8 mouse cellular contexts compared by ENCODE assay signal in genomic region chr1:77512431-77513195, GRCm38 (mm10). TPM values are rescaled to one million over a fixed set of nuclear protein-coding genes. Genes with fewer than 3 reads are reported as not detected.
A peak's percentile ranks its signal among the peaks of the same experiment; 100 is the strongest.
DNase-seq lines count a peak whose midpoint lies in the region; ATAC-seq lines count a peak whose summit lies in the region.

No protein-coding gene starts in this region.

- peaks cover 14% of the 10 kb centered on the region for H3K27me3 ChIP-seq in heart, embryonic 13.5 days (replicated peaks)
- no peaks in the 10 kb centered on the region; the same call in 1 of the 2 replicates for H3K27me3 ChIP-seq in hindbrain, embryonic 11.5 days (ENCODE audit: control insufficient read depth, insufficient read depth, low read length)
- peaks cover 11% of the 10 kb centered on the region; the same call in 1 of the 2 replicates for H3K27me3 ChIP-seq in midbrain, embryonic 12.5 days

- H3K9me3 ChIP-seq in heart, embryonic 13.5 days = no peaks in the 10 kb centered on the region
- H3K9me3 ChIP-seq in hindbrain, embryonic 11.5 days (ENCODE audit: control insufficient read depth, low read length) = no peaks in the 10 kb centered on the region
- no peaks in the 10 kb centered on the region for H3K9me3 ChIP-seq in midbrain, embryonic 12.5 days

- peak overlapping the region; percentile 75 for H3K4me3 ChIP-seq in heart, embryonic 13.5 days
- H3K4me3 ChIP-seq in brown adipose tissue, adult 24 weeks (ENCODE audit: insufficient read depth, low read depth, low read length) = peak overlapping the region; percentile 63
- H3K4me3 ChIP-seq in hindbrain, embryonic 11.5 days (ENCODE audit: low read depth, low read length) = peak overlapping the region; percentile 76
- H3K4me3 ChIP-seq in midbrain, embryonic 12.5 days = peak overlapping the region; percentile 58

- peaks cover 11% of the 10 kb centered on the region for H3K36me3 ChIP-seq in heart, embryonic 13.5 days
- no peaks in the 10 kb centered on the region for H3K36me3 ChIP-seq in hindbrain, embryonic 11.5 days (ENCODE audit: control insufficient read depth, insufficient read depth, low read length)
- no peaks in the 10 kb centered on the region for H3K36me3 ChIP-seq in midbrain, embryonic 12.5 days

- ATAC-seq in heart, embryonic 13.5 days (ENCODE audit: extremely low read depth, insufficient number of reproducible peaks, low FRiP score, low TSS enrichment) = no peak
- ATAC-seq in hindbrain, embryonic 11.5 days (ENCODE audit: low FRiP score) = 0 out of 2 replicates have a peak, but pooled peaks have one; percentile 30
- peak; percentile 45; the same call in 1 of the 2 replicates for ATAC-seq in midbrain, embryonic 12.5 days (ENCODE audit: low FRiP score, low read depth)

- H3K9ac ChIP-seq in heart, embryonic 13.5 days = peak overlapping the region; percentile 84
- H3K9ac ChIP-seq in hindbrain, embryonic 11.5 days (ENCODE audit: low read depth, low read length) = peak overlapping the region; percentile 66
- peak overlapping the region; percentile 81 for H3K9ac ChIP-seq in midbrain, embryonic 12.5 days (replicated peaks)

- peaks cover 25% of the 10 kb centered on the region for H3K4me1 ChIP-seq in heart, embryonic 13.5 days
- no peaks in the 10 kb centered on the region for H3K4me1 ChIP-seq in brown adipose tissue, adult 24 weeks (ENCODE audit: control insufficient read depth, insufficient read depth, insufficient read length, low read length)
- H3K4me1 ChIP-seq in hindbrain, embryonic 11.5 days (replicated peaks; ENCODE audit: control insufficient read depth, insufficient read depth, low read length) = no peaks in the 10 kb centered on the region; the same call in 1 of the 2 replicates
- H3K4me1 ChIP-seq in midbrain, embryonic 12.5 days = peaks cover 48% of the 10 kb centered on the region

- WGBS in heart, embryonic 13.5 days = 5% methylated on average over 20 of the region's 20 CpGs
- 0% methylated on average over 20 of the region's 20 CpGs for WGBS in hindbrain, embryonic 11.5 days
- 1% methylated on average over 20 of the region's 20 CpGs for WGBS in midbrain, embryonic 12.5 days

- intact Hi-C loops in heart, postnatal 36 days (cut with DNase I) = loop anchor here (5.0 to 10.0 kb wide), 7 partner anchors 135 to 1698 kb away; no protein-coding TSS in a partner anchor

- peak overlapping the region; percentile 97 for H3K4me2 ChIP-seq in heart, embryonic 13.5 days
- H3K4me2 ChIP-seq in hindbrain, embryonic 11.5 days (replicated peaks; ENCODE audit: low read depth, low read length) = peak overlapping the region; percentile 63
- peak overlapping the region; percentile 91 for H3K4me2 ChIP-seq in midbrain, embryonic 12.5 days (replicated peaks)

- no peak for DNase-seq in heart, postnatal 36 days
- peak; percentile 67 for DNase-seq in hindbrain, embryonic 11.5 days (ENCODE audit: low spot score)
- no peak for DNase-seq in thymus, postnatal 0 days (ENCODE audit: low spot score)
- DNase-seq in cerebellum, adult 9-11 months = no peak
- no peak for DNase-seq in ovary, postnatal 36 days (ENCODE audit: low spot score)

- H3K27ac ChIP-seq in heart, embryonic 13.5 days (replicated peaks) = no peak overlapping the region
- no peak overlapping the region for H3K27ac ChIP-seq in brown adipose tissue, adult 24 weeks (replicated peaks; ENCODE audit: low read depth, low read length)
- H3K27ac ChIP-seq in hindbrain, embryonic 11.5 days (ENCODE audit: low read depth, low read length) = peak overlapping the region; percentile 85
- peak overlapping the region; percentile 89 for H3K27ac ChIP-seq in midbrain, embryonic 12.5 days (replicated peaks)

RNA-seq across cellular contexts. Expression of gene Epha4, which starts 2.3 kb away (rescaled TPM):
- polyA plus RNA-seq in heart, embryonic 13.5 days (2015; fragmentation: Nextera tagmentation; extraction: Ambion mirVana) = 6.0 and 6.1 TPM in 2 replicates
- total RNA-seq in heart, postnatal 36 days (2021) = 10 to 100 TPM; 21.9 to 26.5 TPM
- polyA plus RNA-seq in brown adipose tissue, adult 24 weeks (2012; ENCODE audit: insufficient read depth, insufficient read length, missing spikeins) = 0.33 and 0.59 TPM in 2 replicates
- 25.9 and 28.0 TPM in 2 replicates for polyA plus RNA-seq in hindbrain, embryonic 11.5 days (2014; fragmentation: Nextera tagmentation; extraction: Ambion mirVana)
- polyA plus RNA-seq in midbrain, embryonic 12.5 days (2016; fragmentation: Nextera tagmentation; extraction: Ambion mirVana) = 32.9 and 39.4 TPM in 2 replicates
- polyA plus RNA-seq in thymus, postnatal 0 days (2015; fragmentation: Nextera tagmentation; extraction: Ambion mirVana) = 1.1 TPM in 2 replicates

Comparison
In these comparisons a context has a peak if more than half of its experiments do, and no peak if none do; other contexts are left out.
1. H3K27ac ChIP-seq: peak in hindbrain, embryonic 11.5 days (single experiment) and midbrain, embryonic 12.5 days (single experiment); none in heart, embryonic 13.5 days (single experiment) and brown adipose tissue, adult 24 weeks (single experiment).
2. Peak in every context shown above with its lines, with median percentiles within 50 percentile points of each other: H3K4me2 ChIP-seq, H3K4me3 ChIP-seq and H3K9ac ChIP-seq.